In genomic region chr11:89124411-89124810, GRCm38 (mm10) we compare ENCODE assay signal across 11 mouse cellular contexts. TPM values are rescaled to one million over a fixed set of nuclear protein-coding genes. Genes with fewer than 3 reads are reported as not detected.
DNase-seq lines count a peak whose midpoint lies in the region; ATAC-seq and TF ChIP-seq lines count a peak whose summit lies in the region.
"Had no signal": no experiment of that assay in that cellular context is flagged by ENCODE, and none has a peak within 500 bp of the region (broad histone marks: within the 10 kb centered on the region; RNA-seq: fewer than 3 reads in every experiment).

No protein-coding gene starts in this region.

- H3K9ac ChIP-seq in hindbrain, embryonic 11.5 days (ENCODE audit: low read depth, low read length) = no peak overlapping the region
- no peak overlapping the region for H3K9ac ChIP-seq in hindbrain, embryonic 13.5 days
- no peak overlapping the region for H3K9ac ChIP-seq in liver, embryonic 14.5 days (replicated peaks)
- H3K9ac ChIP-seq: liver, embryonic 15.5 days had no signal

- no peak overlapping the region for H3K4me3 ChIP-seq in hindbrain, embryonic 11.5 days (ENCODE audit: low read depth, low read length)
- H3K4me3 ChIP-seq in hindbrain, embryonic 13.5 days = no peak overlapping the region
- no peak overlapping the region for H3K4me3 ChIP-seq in liver, embryonic 14.5 days (ENCODE audit: insufficient read depth in 1 of 2, low read depth in 2 of 2, low read length in 2 of 2)
- H3K4me3 ChIP-seq: liver, embryonic 15.5 days had no signal

- no peak overlapping the region for H3K4me2 ChIP-seq in hindbrain, embryonic 11.5 days (replicated peaks; ENCODE audit: low read depth, low read length)
- no peak overlapping the region for H3K4me2 ChIP-seq in hindbrain, embryonic 13.5 days
- H3K4me2 ChIP-seq in liver, embryonic 14.5 days (ENCODE audit: low read depth) = 0 out of 2 replicates have a peak overlapping the region, but pooled peaks have one; percentile 18
- H3K4me2 ChIP-seq: liver, embryonic 15.5 days had no signal

- no peak overlapping the region for H3K27ac ChIP-seq in hindbrain, embryonic 11.5 days (ENCODE audit: low read depth, low read length)
- H3K27ac ChIP-seq in hindbrain, embryonic 13.5 days = no peak overlapping the region
- no peak overlapping the region for H3K27ac ChIP-seq in liver, embryonic 14.5 days
- H3K27ac ChIP-seq: liver, embryonic 15.5 days had no signal

- DNase-seq in hindbrain, embryonic 11.5 days (ENCODE audit: low spot score) = peak; percentile 22
- DNase-seq in adrenal gland, adult 2 months = peak; percentile 40
- DNase-seq in liver, embryonic 14.5 days (ENCODE audit: low read depth in 3 of 3, low spot score in 3 of 3) = no peak
- no peak for DNase-seq in spleen, postnatal 10 days (ENCODE audit: low spot score in 2 of 2)
- no peak for DNase-seq in frontal cortex, postnatal 14 days (ENCODE audit: low spot score in 2 of 2)
- no peak for DNase-seq in T-cell, adult 2 months (ENCODE audit: low spot score)
- DNase-seq: cerebellum, adult 2 months; gastrocnemius, postnatal 25 days had no signal

- whole genome bisulfite sequencing in hindbrain, embryonic 11.5 days = 17% methylated on average over 13 of the region's 13 CpGs
- 19% methylated on average over 13 of the region's 13 CpGs for WGBS in hindbrain, embryonic 13.5 days
- WGBS in liver, embryonic 14.5 days (ENCODE audit: insufficient replicate concordance) = 5% methylated on average over 13 of the region's 13 CpGs

- TF ChIP-seq EP300 in liver, embryonic 14.5 days (IDR thresholded peaks at IDR 0.05; ENCODE audit: low read depth) = no peak

- H3K27me3 ChIP-seq in hindbrain, embryonic 11.5 days (ENCODE audit: control insufficient read depth, insufficient read depth, low read length) = no peaks in the 10 kb centered on the region
- H3K27me3 ChIP-seq in hindbrain, embryonic 13.5 days = no peaks in the 10 kb centered on the region
- no peaks in the 10 kb centered on the region for H3K27me3 ChIP-seq in liver, embryonic 14.5 days (ENCODE audit: control insufficient read depth, insufficient read depth, low read length)

- no peaks in the 10 kb centered on the region for H3K9me3 ChIP-seq in hindbrain, embryonic 11.5 days (ENCODE audit: control insufficient read depth, low read length)
- no peaks in the 10 kb centered on the region for H3K9me3 ChIP-seq in hindbrain, embryonic 13.5 days
- no peaks in the 10 kb centered on the region for H3K9me3 ChIP-seq in liver, embryonic 14.5 days (ENCODE audit: control insufficient read depth, low read length)
- H3K9me3 ChIP-seq: liver, embryonic 15.5 days had no signal

- TF ChIP-seq CTCF in liver, embryonic 14.5 days (IDR thresholded peaks at IDR 0.05; ENCODE audit: low read depth) = no peak

- no peak for ATAC-seq in hindbrain, embryonic 11.5 days (ENCODE audit: low FRiP score)
- no peak for ATAC-seq in hindbrain, embryonic 13.5 days (ENCODE audit: low FRiP score)
- peak; percentile 20; the same call in 1 of the 2 replicates for ATAC-seq in granulocyte monocyte progenitor cell, adult 5-6 weeks (replicated peaks; ENCODE audit: poor library complexity, severe bottlenecking)
- ATAC-seq in liver, embryonic 14.5 days (ENCODE audit: insufficient read depth) = no peak

- H3K36me3 ChIP-seq in hindbrain, embryonic 11.5 days (ENCODE audit: control insufficient read depth, insufficient read depth, low read length) = no peaks in the 10 kb centered on the region
- H3K36me3 ChIP-seq in hindbrain, embryonic 13.5 days = no peaks in the 10 kb centered on the region
- no peaks in the 10 kb centered on the region for H3K36me3 ChIP-seq in liver, embryonic 14.5 days (replicated peaks; ENCODE audit: control insufficient read depth, insufficient read depth, low read depth)
- H3K36me3 ChIP-seq: liver, embryonic 15.5 days had no signal

- H3K4me1 ChIP-seq in hindbrain, embryonic 11.5 days (replicated peaks; ENCODE audit: control insufficient read depth, insufficient read depth, low read length) = no peaks in the 10 kb centered on the region
- H3K4me1 ChIP-seq in hindbrain, embryonic 13.5 days (replicated peaks) = no peaks in the 10 kb centered on the region
- H3K4me1 ChIP-seq in liver, embryonic 14.5 days (replicated peaks; ENCODE audit: control insufficient read depth in 2 of 2, insufficient read depth in 2 of 2, low read length in 1 of 2) = peaks cover 0 to 2% of the 10 kb centered on the region in 2 experiments; a peak in 1 of 4 replicates

RNA-seq across cellular contexts. Expression of gene Gm525, which starts 50.8 kb away (rescaled TPM):
- not detected in 2 replicates for polyA plus RNA-seq in hindbrain, embryonic 11.5 days (2014; fragmentation: Nextera tagmentation; extraction: Ambion mirVana)
- polyA plus RNA-seq in hindbrain, embryonic 13.5 days (2015; fragmentation: Nextera tagmentation; extraction: Ambion mirVana) = not detected in 2 replicates
- not detected for total RNA-seq in adrenal gland, adult 2 months (2021)
- 0.26 and 0.58 TPM in 2 replicates for polyA plus RNA-seq in adrenal gland, adult 2 months (2012; rRNA removed)
- not detected in 2 replicates for total RNA-seq in granulocyte monocyte progenitor cell, adult 5-6 weeks (2014; fragmentation: Nextera tagmentation)
- total RNA-seq in granulocyte monocyte progenitor cell, adult 5-6 weeks (2017) = not detected in 2 replicates
- polyA plus RNA-seq in liver, embryonic 14.5 days (2012; rRNA removed) = not detected in 2 replicates
- polyA plus RNA-seq in liver, embryonic 14.5 days (2014; fragmentation: Nextera tagmentation; extraction: Ambion mirVana) = not detected in 2 replicates
- total RNA-seq: gastrocnemius, postnatal 25 days had no signal
- polyA plus RNA-seq: liver, embryonic 15.5 days had no signal

RNA-seq across cellular contexts. Expression of gene Dgke, which starts 57.8 kb away (rescaled TPM):
- polyA plus RNA-seq in hindbrain, embryonic 11.5 days (2014; fragmentation: Nextera tagmentation; extraction: Ambion mirVana) = 4.1 and 5.2 TPM in 2 replicates
- 14.8 and 15.6 TPM in 2 replicates for polyA plus RNA-seq in hindbrain, embryonic 13.5 days (2015; fragmentation: Nextera tagmentation; extraction: Ambion mirVana)
- total RNA-seq in adrenal gland, adult 2 months (2021) = 10 to 100 TPM; 11.0 to 11.3 TPM
- 7.8 TPM in 2 replicates for polyA plus RNA-seq in adrenal gland, adult 2 months (2012; rRNA removed)
- total RNA-seq in granulocyte monocyte progenitor cell, adult 5-6 weeks (2014; fragmentation: Nextera tagmentation) = 4.9 and 6.8 TPM in 2 replicates
- 5.0 and 7.3 TPM in 2 replicates for total RNA-seq in granulocyte monocyte progenitor cell, adult 5-6 weeks (2017)
- polyA plus RNA-seq in liver, embryonic 14.5 days (2012; rRNA removed) = 0.55 and 0.63 TPM in 2 replicates
- 0.37 and 0.39 TPM in 2 replicates for polyA plus RNA-seq in liver, embryonic 14.5 days (2014; fragmentation: Nextera tagmentation; extraction: Ambion mirVana)

Comparison
In these comparisons a context has a peak if more than half of its experiments do, and no peak if none do; other contexts are left out.
1. DNase-seq: peak in hindbrain, embryonic 11.5 days (single experiment) and adrenal gland, adult 2 months (single experiment); none in liver, embryonic 14.5 days (0 of 3), spleen, postnatal 10 days (0 of 2), frontal cortex, postnatal 14 days (0 of 2) and T-cell, adult 2 months (single experiment).